Mouse (Mus musculus): ENCODE results near the gene Atrip.

- TF ChIP-seq TAL1 (IDR thresholded peaks at IDR 0.05; ENCODE audit: low read length): no peak
- TF ChIP-seq GATA1 (IDR thresholded peaks at IDR 0.05; ENCODE audit: low read length): no peak
These were observed 28.6 kb upstream of the Atrip start for GRCm38 (mm10) chr9:109102541-109102940.

Data from erythroblast, embryonic 14.5 days (primary cell).